Mouse (Mus musculus) midbrain, embryonic 15.5 days (tissue): ENCODE results near the gene Gm47955. TPM values are rescaled to one million over a fixed set of nuclear protein-coding genes. Genes with fewer than 3 reads are reported as not detected.

Source experiments
- ATAC-seq: fragments of 200-750 bp; cut with Nextera tagmentation; replicated peaks from 2 replicates; pipeline ENCODE4 v1.8.0; 2017; ENCODE audit warnings: moderate TSS enrichment
- H3K27ac ChIP-seq: fragments of 300-500 bp; sonication (generic); 2 replicates; pipeline ENCODE4 v1.5.1; 2015; ENCODE audit warnings: mild to moderate bottlenecking, inconsistent platforms
- H3K27me3 ChIP-seq: fragments of 300-500 bp; sonication (generic); replicated peaks from 2 replicates; pipeline ENCODE4 v1.6.1; 2015; ENCODE audit warnings: inconsistent platforms
- H3K36me3 ChIP-seq: fragments of 300-500 bp; sonication (generic); replicated peaks from 2 replicates; pipeline ENCODE4 v1.6.1; 2015; ENCODE audit warnings: inconsistent platforms
- H3K4me1 ChIP-seq: fragments of 300-500 bp; sonication (generic); 2 replicates; pipeline ENCODE4 v1.6.1; 2015; ENCODE audit warnings: inconsistent platforms
- H3K4me2 ChIP-seq: fragments of 300-500 bp; sonication (generic); 2 replicates; pipeline ENCODE4 v1.6.1; 2015; ENCODE audit warnings: inconsistent platforms, mild to moderate bottlenecking, moderate library complexity
- H3K4me3 ChIP-seq: fragments of 300-500 bp; sonication (generic); 2 replicates; pipeline ENCODE4 v1.5.1; 2015; ENCODE audit warnings: mild to moderate bottlenecking, inconsistent platforms
- H3K9ac ChIP-seq: fragments of 300-500 bp; sonication (generic); 2 replicates; pipeline ENCODE4 v1.6.1; 2015; ENCODE audit warnings: mild to moderate bottlenecking, inconsistent platforms
- H3K9me3 ChIP-seq: fragments of 300-500 bp; sonication (generic); 2 replicates; pipeline ENCODE4 v1.6.1; 2016; ENCODE audit warnings: inconsistent platforms
- WGBS: fragments of 180-500 bp; shearing (Covaris S2); methylation state at CpG from one replicate; pipeline ENCODE4 v1.1.7; 2015; ENCODE audit warnings: mixed read lengths; 5-methylcytosine and 5-hydroxymethylcytosine counted together
- polyA plus RNA-seq: library from polyadenylated mRNA; unstranded; fragments of >200 nt; fragmentation: Nextera tagmentation; extraction: Ambion mirVana; gene quantifications from 2 replicates; pipeline ENCODE4 v1.2.1, GENCODE M21; 2015

Gene Gm47955
- polyA plus RNA-seq, 1 experiment from 2014 or later: not detected

GRCm38 (mm10) chr1:83006218-83007179 lies 46.4 kb downstream of the Gm47955 start:
- WGBS: 85% methylated on average over 8 of the region's 8 CpGs

GRCm38 (mm10) chr1:83007471-83007870 lies 47.4 kb downstream of the Gm47955 start:
- Histone ChIP-seq H3K9me3 (no peaks in the 10 kb centered on the region), H3K27me3 (no peaks in the 10 kb centered on the region), H3K4me2 (no peak overlapping the region), H3K4me3 (no peak overlapping the region), H3K4me1 (no peaks in the 10 kb centered on the region), H3K36me3 (no peaks in the 10 kb centered on the region), H3K27ac (no peak overlapping the region), H3K9ac (no peak overlapping the region)
- ATAC-seq: no peak
- 86% methylated on average over 6 of the region's 6 CpGs for WGBS

More at GRCm38 (mm10) chr1:83006218-83007179, 46.4 kb downstream of the Gm47955 start:
- H3K4me1 ChIP-seq: no peaks in the 10 kb centered on the region
- no peaks in the 10 kb centered on the region for H3K9me3 ChIP-seq
- H3K27ac ChIP-seq: no peak overlapping the region
- ATAC-seq: no peak
- H3K4me3 ChIP-seq: no peak overlapping the region
- no peak overlapping the region for H3K4me2 ChIP-seq
- H3K27me3 ChIP-seq: no peaks in the 10 kb centered on the region
- H3K9ac ChIP-seq: no peak overlapping the region
- no peaks in the 10 kb centered on the region for H3K36me3 ChIP-seq

Other genes with a start within 250 kb of the Gm47955 start
- gene Mff, start 235.4 kb upstream of the Gm47955 start, polyA plus RNA-seq: 394 and 397 TPM in 2 replicates
- 0.27 TPM in 1 of 2 replicates, not detected in the other for gene Tm4sf20, start 191.8 kb upstream of the Gm47955 start, polyA plus RNA-seq
- not detected in 2 replicates for gene Gm47791, start 189.0 kb upstream of the Gm47955 start, polyA plus RNA-seq
- gene Agfg1, start 120.8 kb upstream of the Gm47955 start, polyA plus RNA-seq: 25.2 and 28.3 TPM in 2 replicates
- 0.43 TPM in 1 of 2 replicates, not detected in the other for gene A030005L19Rik, start 47.0 kb upstream of the Gm47955 start, polyA plus RNA-seq
- gene A030014E15Rik, start 35.4 kb upstream of the Gm47955 start, polyA plus RNA-seq: not detected in 2 replicates
- not detected in 2 replicates for gene Gm6217, start 28.9 kb upstream of the Gm47955 start, polyA plus RNA-seq
- not detected in 2 replicates for gene A030003K21Rik, start 16.9 kb upstream of the Gm47955 start, polyA plus RNA-seq
- gene Gm7544, start 4.3 kb upstream of the Gm47955 start, polyA plus RNA-seq: not detected in 2 replicates
- gene Gm47959, start 40.3 kb downstream of the Gm47955 start, polyA plus RNA-seq: not detected in 2 replicates
- gene Slc19a3, start 78.2 kb downstream of the Gm47955 start, polyA plus RNA-seq: 0.87 and 0.94 TPM in 2 replicates
- gene Krtap28-10, start 82.2 kb downstream of the Gm47955 start, polyA plus RNA-seq: not detected in 2 replicates
- gene Gm47969, start 84.6 kb downstream of the Gm47955 start, polyA plus RNA-seq: not detected in 2 replicates
- gene A030005K14Rik, start 99.1 kb downstream of the Gm47955 start, polyA plus RNA-seq: not detected in 2 replicates
- not detected in 2 replicates for gene Krtap28-13, start 100.6 kb downstream of the Gm47955 start, polyA plus RNA-seq
- gene Ccl20, start 156.5 kb downstream of the Gm47955 start, polyA plus RNA-seq: not detected in 2 replicates
- 1.2 and 1.9 TPM in 2 replicates for gene Daw1, start 199.5 kb downstream of the Gm47955 start, polyA plus RNA-seq